Mouse (Mus musculus) stomach, embryonic 16.5 days (tissue): ENCODE results near the gene Gm10401. TPM values are rescaled to one million over a fixed set of nuclear protein-coding genes. Genes with fewer than 3 reads are reported as not detected.
"Not testable (repeated sequence)": the region's sequence is repeated elsewhere in the genome, so short reads cannot be mapped to it uniquely, and the experiment has no call there.

Source experiments
- ATAC-seq: fragments of 200-750 bp; cut with Nextera tagmentation; 2 replicates; pipeline ENCODE4 v1.8.0; 2017; ENCODE audit warnings: moderate number of reproducible peaks, moderate TSS enrichment; ENCODE audit not compliant: insufficient read depth, low FRiP score
- H3K27ac ChIP-seq: fragments of 300-500 bp; sonication (generic); 2 replicates; pipeline ENCODE4 v1.5.1; 2014; ENCODE audit warnings: low read length
- H3K27me3 ChIP-seq: fragments of 300-500 bp; sonication (generic); 2 replicates; pipeline ENCODE4 v1.6.1; 2014; ENCODE audit warnings: low read length, control low read depth, mixed read lengths; ENCODE audit not compliant: control insufficient read depth, insufficient read depth
- H3K36me3 ChIP-seq: fragments of 300-500 bp; sonication (generic); 2 replicates; pipeline ENCODE4 v1.6.1; 2014; ENCODE audit warnings: low read length; ENCODE audit not compliant: control insufficient read depth, insufficient read depth
- H3K4me1 ChIP-seq: fragments of 300-500 bp; sonication (generic); 2 replicates; pipeline ENCODE4 v1.6.1; 2014; ENCODE audit warnings: low read length, control low read depth, mixed read lengths; ENCODE audit not compliant: control insufficient read depth, insufficient read depth
- H3K4me2 ChIP-seq: fragments of 300-500 bp; sonication (generic); 2 replicates; pipeline ENCODE4 v1.6.1; 2014; ENCODE audit warnings: low read depth, low read length, mixed read lengths
- H3K4me3 ChIP-seq: fragments of 300-500 bp; sonication (generic); replicated peaks from 2 replicates; pipeline ENCODE4 v1.5.1; 2014; ENCODE audit warnings: mild to moderate bottlenecking, low read length
- H3K9ac ChIP-seq: fragments of 300-500 bp; sonication (generic); 2 replicates; pipeline ENCODE4 v1.6.1; 2014; ENCODE audit warnings: low read length
- H3K9me3 ChIP-seq: fragments of 300-500 bp; sonication (generic); replicated peaks from 2 replicates; pipeline ENCODE4 v1.6.1; 2016; ENCODE audit warnings: low read length, control low read depth; ENCODE audit not compliant: control insufficient read depth
- WGBS: fragments of 180-500 bp; shearing (Covaris S2); extraction: QIAGEN DNeasy Blood & Tissue Kit; methylation state at CpG from one replicate; pipeline ENCODE4 v1.1.7; 2014; 5-methylcytosine and 5-hydroxymethylcytosine counted together
- polyA plus RNA-seq: library from polyadenylated mRNA; unstranded; fragments of >200 nt; fragmentation: Nextera tagmentation; extraction: Ambion mirVana; gene quantifications from 2 replicates; pipeline ENCODE4 v1.2.1, GENCODE M21; 2015

The Gm10401 gene
- polyA plus RNA-seq, 1 experiment from 2014 or later: 20.2 TPM

DNA sequence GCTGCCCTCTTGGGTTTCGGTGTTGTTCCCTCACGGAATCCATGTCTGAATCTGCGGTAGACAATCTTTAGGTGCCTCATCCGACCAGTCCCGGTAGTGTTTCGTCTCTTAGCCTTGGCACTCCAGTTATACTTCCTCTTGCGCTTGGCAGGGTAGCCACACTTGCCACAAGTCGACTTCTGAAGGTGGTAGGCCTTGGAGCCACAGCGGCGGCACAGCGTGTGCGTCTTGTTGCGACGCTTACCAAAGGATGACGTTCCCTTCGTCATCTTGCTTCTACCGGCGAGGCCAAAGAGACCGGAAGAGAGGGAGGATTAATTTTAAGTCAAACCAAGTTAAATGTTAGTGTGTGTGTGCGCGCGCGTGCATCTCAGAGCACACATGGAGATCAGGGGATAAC lies 5.2 kb upstream of the Gm10401 start:
- 93% methylated on average over 23 of the region's 23 CpGs for WGBS
- H3K36me3 ChIP-seq: peaks cover 16% of the 10 kb centered on the region; the same call in 1 of the 2 replicates
- H3K27ac ChIP-seq: not testable (repeated sequence)

DNA sequence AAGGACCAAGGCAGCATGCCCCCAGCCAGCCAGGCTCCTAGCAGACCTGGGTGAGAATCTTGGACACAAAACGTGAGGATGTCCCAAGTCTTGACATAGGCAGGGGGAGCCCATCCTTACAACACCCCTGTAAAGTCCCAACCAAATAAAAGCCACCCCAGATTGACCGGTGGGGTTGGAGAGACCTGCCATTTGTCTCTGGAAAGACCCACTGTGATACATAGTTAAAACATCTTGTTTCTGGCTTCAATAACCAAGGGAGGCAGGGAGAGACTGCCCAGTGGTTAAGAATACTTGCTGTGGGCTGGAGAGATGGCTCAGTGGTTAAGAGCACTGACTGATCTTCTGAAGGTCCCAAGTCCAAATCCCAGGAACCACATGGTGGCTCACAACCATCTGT lies 4.1 kb upstream of the Gm10401 start:
- no peaks in the 10 kb centered on the region for H3K4me1 ChIP-seq
- WGBS: 81% methylated on average over 2 of the region's 2 CpGs
- no peak overlapping the region for H3K4me2 ChIP-seq
- no peak for ATAC-seq
- H3K9ac ChIP-seq: no peak overlapping the region
- H3K27me3 ChIP-seq: no peaks in the 10 kb centered on the region
- H3K9me3 ChIP-seq: no peaks in the 10 kb centered on the region
- H3K27ac ChIP-seq: no peak overlapping the region
- peaks cover 20% of the 10 kb centered on the region; the same call in 1 of the 2 replicates for H3K36me3 ChIP-seq
- H3K4me3 ChIP-seq: no peak overlapping the region

More for the DNA sequence above, 5.2 kb upstream of the Gm10401 start:
- not testable (repeated sequence) for H3K9ac ChIP-seq, H3K4me1 ChIP-seq, H3K4me2 ChIP-seq, H3K9me3 ChIP-seq, H3K27me3 ChIP-seq, ATAC-seq, H3K4me3 ChIP-seq

GRCm38 (mm10) chr5:115100473-115100872 lies 2.4 kb upstream of the Gm10401 start:
- Histone ChIP-seq H3K36me3 (peaks cover 26% of the 10 kb centered on the region; the same call in 1 of the 2 replicates), H3K27ac (no peak overlapping the region)

GRCm38 (mm10) chr5:115099991-115100390 lies 1.9 kb upstream of the Gm10401 start:
- Histone ChIP-seq H3K4me2 (no peak overlapping the region), H3K4me3 (no peak overlapping the region), H3K9me3 (no peaks in the 10 kb centered on the region), H3K27me3 (no peaks in the 10 kb centered on the region), H3K27ac (no peak overlapping the region), H3K36me3 (peaks cover 31% of the 10 kb centered on the region; the same call in 1 of the 2 replicates), H3K4me1 (no peaks in the 10 kb centered on the region), H3K9ac (no peak overlapping the region)
- ATAC-seq: no peak
- 75% methylated on average over 9 of the region's 9 CpGs for WGBS

More at GRCm38 (mm10) chr5:115100473-115100872, 2.4 kb upstream of the Gm10401 start:
- H3K9ac ChIP-seq: no peak overlapping the region
- no peaks in the 10 kb centered on the region for H3K27me3 ChIP-seq
- no peaks in the 10 kb centered on the region for H3K9me3 ChIP-seq
- WGBS: 83% methylated on average over 6 of the region's 6 CpGs
- ATAC-seq: no peak
- H3K4me2 ChIP-seq: no peak overlapping the region
- no peaks in the 10 kb centered on the region for H3K4me1 ChIP-seq
- H3K4me3 ChIP-seq: no peak overlapping the region

GRCm38 (mm10) chr5:115099530-115099929 lies 1.4 kb upstream of the Gm10401 start:
- H3K4me1 ChIP-seq: no peaks in the 10 kb centered on the region
- H3K9ac ChIP-seq: no peak overlapping the region
- no peaks in the 10 kb centered on the region for H3K9me3 ChIP-seq
- no peak overlapping the region for H3K27ac ChIP-seq
- no peak overlapping the region for H3K4me3 ChIP-seq
- peaks cover 32% of the 10 kb centered on the region; the same call in 1 of the 2 replicates for H3K36me3 ChIP-seq
- ATAC-seq: no peak
- WGBS: 73% methylated on average over 5 of the region's 5 CpGs
- no peak overlapping the region for H3K4me2 ChIP-seq
- H3K27me3 ChIP-seq: no peaks in the 10 kb centered on the region

DNA sequence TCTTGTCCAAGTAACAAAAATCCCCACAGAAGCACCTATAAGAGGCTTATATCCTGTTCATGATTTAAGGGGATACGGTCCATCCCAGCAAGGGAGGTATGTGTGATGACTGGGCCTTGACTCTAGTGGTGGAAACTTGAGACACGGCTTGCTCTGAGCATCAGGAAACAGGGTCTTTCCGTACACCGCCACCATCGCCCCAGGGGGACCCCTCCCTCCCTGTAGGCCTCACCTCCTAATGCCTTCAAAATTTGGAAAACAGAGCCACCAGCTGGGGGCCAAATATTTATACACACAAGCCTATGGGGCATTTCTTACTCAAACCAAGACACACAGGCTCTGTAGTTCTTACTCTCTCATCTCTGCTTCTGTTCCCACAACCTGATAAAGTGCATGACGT lies 6.3 kb downstream of the Gm10401 start:
- 90% methylated on average over 6 of the region's 6 CpGs for WGBS
- peaks cover 40% of the 10 kb centered on the region for H3K36me3 ChIP-seq
- no peak overlapping the region for H3K4me2 ChIP-seq
- no peak for ATAC-seq
- no peak overlapping the region for H3K4me3 ChIP-seq
- H3K9ac ChIP-seq: no peak overlapping the region
- H3K27ac ChIP-seq: no peak overlapping the region
- H3K27me3 ChIP-seq: no peaks in the 10 kb centered on the region
- no peaks in the 10 kb centered on the region for H3K9me3 ChIP-seq
- no peaks in the 10 kb centered on the region for H3K4me1 ChIP-seq

DNA sequence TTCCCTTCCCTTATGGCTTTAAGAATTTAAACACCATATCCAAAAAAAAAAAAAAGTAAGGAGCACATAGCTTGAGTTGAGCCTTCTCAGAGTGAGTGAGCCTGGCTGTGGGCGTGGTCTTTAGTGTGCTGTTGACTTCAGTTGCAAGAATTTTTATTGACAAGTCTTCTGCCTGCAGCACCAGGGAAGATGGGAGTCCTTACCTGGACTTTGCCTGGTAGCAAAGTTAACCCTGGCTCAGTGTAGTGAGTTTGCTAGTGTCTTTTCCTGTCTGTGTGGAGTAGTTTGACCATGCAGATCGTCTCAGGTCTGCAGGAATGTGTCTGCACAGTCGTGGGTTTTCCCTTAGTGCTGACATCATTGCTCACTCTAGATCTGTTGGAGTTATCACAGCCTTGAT lies 7.1 kb downstream of the Gm10401 start:
- Histone ChIP-seq H3K36me3 (peaks cover 44% of the 10 kb centered on the region), H3K4me1 (no peaks in the 10 kb centered on the region), H3K9ac (no peak overlapping the region), H3K4me2 (no peak overlapping the region), H3K27ac (no peak overlapping the region), H3K27me3 (no peaks in the 10 kb centered on the region), H3K4me3 (no peak overlapping the region), H3K9me3 (no peaks in the 10 kb centered on the region)
- WGBS: 63% methylated on average over 3 of the region's 3 CpGs
- no peak for ATAC-seq

DNA sequence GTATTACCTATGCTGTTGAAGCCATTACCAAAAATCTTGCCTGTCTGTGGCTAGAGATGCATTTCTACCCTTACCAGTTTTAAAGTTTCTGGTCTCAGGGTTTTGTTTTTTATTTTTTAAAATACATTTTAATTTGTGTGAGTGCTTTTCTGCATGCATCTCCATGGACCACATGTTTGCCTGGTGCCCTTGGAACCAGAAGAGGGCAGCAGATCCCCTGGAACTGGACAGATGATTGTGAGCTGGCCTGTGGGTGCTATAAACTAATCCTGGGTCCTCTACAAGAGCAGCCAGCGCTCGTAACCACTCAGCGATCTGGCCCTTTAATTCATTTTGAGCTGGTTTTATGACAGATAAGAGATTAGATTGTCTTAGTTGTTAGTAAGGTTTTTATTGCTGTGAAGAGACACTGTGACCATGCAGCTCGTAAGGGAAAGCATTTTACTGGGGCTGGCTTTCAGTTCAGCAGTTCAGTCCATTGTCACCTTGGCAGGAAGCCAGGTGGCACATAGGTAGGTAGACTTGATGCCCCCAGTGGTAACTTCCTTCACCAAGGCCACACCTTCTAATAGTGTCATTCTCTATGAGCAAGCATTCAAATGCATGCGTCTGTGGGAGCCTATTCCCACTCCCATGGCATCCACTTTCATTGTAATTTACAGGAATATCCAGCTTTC lies 8.4 kb downstream of the Gm10401 start:
- H3K27ac ChIP-seq: no peak overlapping the region
- H3K9ac ChIP-seq: no peak overlapping the region
- 92% methylated on average over 5 of the region's 5 CpGs for WGBS
- H3K4me3 ChIP-seq: no peak overlapping the region
- H3K27me3 ChIP-seq: no peaks in the 10 kb centered on the region
- H3K9me3 ChIP-seq: no peaks in the 10 kb centered on the region
- H3K36me3 ChIP-seq: peaks cover 39% of the 10 kb centered on the region
- H3K4me1 ChIP-seq: no peaks in the 10 kb centered on the region
- no peak for ATAC-seq
- no peak overlapping the region for H3K4me2 ChIP-seq

DNA sequence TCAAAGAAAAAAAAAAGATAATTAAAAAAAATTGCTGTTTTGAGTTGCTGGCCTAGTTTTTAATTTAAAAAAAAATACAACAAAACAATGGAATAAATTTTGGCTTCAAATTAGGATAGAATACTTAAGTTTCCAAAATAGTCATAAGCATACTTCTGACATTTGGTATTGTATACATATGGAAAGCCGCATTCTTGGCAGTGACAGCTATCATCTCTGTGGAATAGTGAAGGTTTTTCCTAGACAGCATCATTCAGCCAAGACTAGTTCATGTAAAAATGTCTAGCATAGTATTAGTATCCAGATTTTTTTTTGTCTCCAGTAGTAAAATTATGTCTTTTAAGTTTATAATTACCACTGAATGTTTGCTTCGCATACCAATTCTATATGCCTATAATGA lies 12.4 kb downstream of the Gm10401 start:
- no peak overlapping the region for H3K27ac ChIP-seq
- H3K9me3 ChIP-seq: no peaks in the 10 kb centered on the region
- no peak overlapping the region for H3K9ac ChIP-seq
- H3K4me1 ChIP-seq: no peaks in the 10 kb centered on the region
- 97% methylated on average over 2 of the region's 2 CpGs for WGBS
- H3K4me2 ChIP-seq: no peak overlapping the region
- no peak for ATAC-seq
- H3K4me3 ChIP-seq: no peak overlapping the region
- no peaks in the 10 kb centered on the region for H3K27me3 ChIP-seq
- H3K36me3 ChIP-seq: peaks cover 51% of the 10 kb centered on the region
